Mouse (Mus musculus) hindbrain, embryonic 14.5 days (tissue): ENCODE results near the gene Rsph14. TPM values are rescaled to one million over a fixed set of nuclear protein-coding genes. Genes with fewer than 3 reads are reported as not detected.
"Not testable (repeated sequence)": the region's sequence is repeated elsewhere in the genome, so short reads cannot be mapped to it uniquely, and the experiment has no call there.

Experiments used
- ATAC-seq: fragments of 200-750 bp; cut with Nextera tagmentation; 2 replicates; pipeline ENCODE4 v1.8.0; 2017; ENCODE audit warnings: moderate number of reproducible peaks, mild to moderate bottlenecking, moderate TSS enrichment, moderate library complexity; ENCODE audit not compliant: low FRiP score
- DNase-seq: peaks from one replicate; pipeline ENCODE4 v3.0.0-alpha.2; 2015; ENCODE audit warnings: low spot score
- H3K27ac ChIP-seq: fragments of 300-500 bp; sonication (generic); 2 replicates; pipeline ENCODE4 v1.5.1; 2014; ENCODE audit warnings: mild to moderate bottlenecking, moderate library complexity
- H3K27me3 ChIP-seq: fragments of 300-500 bp; sonication (generic); 2 replicates; pipeline ENCODE4 v1.6.1; 2014; ENCODE audit warnings: mild to moderate bottlenecking, low read length, mixed read lengths; ENCODE audit not compliant: control insufficient read depth, insufficient read depth
- H3K36me3 ChIP-seq: fragments of 300-500 bp; sonication (generic); replicated peaks from 2 replicates; pipeline ENCODE4 v1.6.1; 2014; ENCODE audit not compliant: control insufficient read depth, insufficient read depth
- H3K4me1 ChIP-seq: fragments of 300-500 bp; sonication (generic); replicated peaks from 2 replicates; pipeline ENCODE4 v1.6.1; 2014; ENCODE audit warnings: antibody characterized with exemption, low read length, mixed read lengths; ENCODE audit not compliant: control insufficient read depth, insufficient read depth
- H3K4me2 ChIP-seq: fragments of 300-500 bp; sonication (generic); replicated peaks from 2 replicates; pipeline ENCODE4 v1.6.1; 2014; ENCODE audit warnings: mild to moderate bottlenecking, moderate library complexity
- H3K4me3 ChIP-seq: fragments of 300-500 bp; sonication (generic); replicated peaks from 2 replicates; pipeline ENCODE4 v1.5.1; 2014; ENCODE audit warnings: mild to moderate bottlenecking, low read length
- H3K9ac ChIP-seq: fragments of 300-500 bp; sonication (generic); 2 replicates; pipeline ENCODE4 v1.6.1; 2014
- H3K9me3 ChIP-seq: fragments of 300-500 bp; sonication (generic); 2 replicates; pipeline ENCODE4 v1.6.1; 2016; ENCODE audit warnings: low read length; ENCODE audit not compliant: control insufficient read depth
- WGBS: fragments of 180-500 bp; shearing (Covaris S2); extraction: QIAGEN DNeasy Blood & Tissue Kit; methylation state at CpG from one replicate; pipeline ENCODE4 v1.1.7; 2014; 5-methylcytosine and 5-hydroxymethylcytosine counted together
- polyA plus RNA-seq: library from polyadenylated mRNA; unstranded; fragments of >200 nt; fragmentation: Nextera tagmentation; extraction: Ambion mirVana; gene quantifications from 2 replicates; pipeline ENCODE4 v1.2.1, GENCODE M21; 2014

The Rsph14 gene
- polyA plus RNA-seq, 1 experiment from 2014 or later: 0.50 TPM

DNA sequence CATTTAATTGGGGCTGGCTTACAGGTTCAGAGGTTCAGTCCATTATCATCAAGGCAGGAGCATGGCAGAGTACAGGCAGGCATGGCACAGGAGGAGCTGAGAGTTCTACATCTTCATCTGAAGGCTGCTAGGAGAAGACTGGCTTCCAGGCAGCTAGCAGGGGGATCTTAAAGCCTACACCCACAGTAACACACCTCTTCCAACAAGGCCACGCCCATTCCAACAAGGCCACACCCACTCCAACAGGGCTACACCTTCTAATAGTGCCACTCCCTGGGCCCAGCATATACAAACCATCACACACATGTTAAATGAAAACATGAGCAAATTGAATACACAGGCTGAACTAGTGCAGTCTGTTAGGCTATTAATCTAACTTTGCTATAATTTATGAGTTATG lies 9.7 kb upstream of the Rsph14 start:
- H3K4me2 ChIP-seq, H3K9me3 ChIP-seq, ATAC-seq, H3K36me3 ChIP-seq, DNase-seq, H3K4me3 ChIP-seq, H3K9ac ChIP-seq, H3K27me3 ChIP-seq, H3K27ac ChIP-seq: not testable (repeated sequence)
- H3K4me1 ChIP-seq: peaks cover 16% of the 10 kb centered on the region; the same call in 1 of the 2 replicates
- 17% methylated on average over 1 of the region's 1 CpGs for WGBS

DNA sequence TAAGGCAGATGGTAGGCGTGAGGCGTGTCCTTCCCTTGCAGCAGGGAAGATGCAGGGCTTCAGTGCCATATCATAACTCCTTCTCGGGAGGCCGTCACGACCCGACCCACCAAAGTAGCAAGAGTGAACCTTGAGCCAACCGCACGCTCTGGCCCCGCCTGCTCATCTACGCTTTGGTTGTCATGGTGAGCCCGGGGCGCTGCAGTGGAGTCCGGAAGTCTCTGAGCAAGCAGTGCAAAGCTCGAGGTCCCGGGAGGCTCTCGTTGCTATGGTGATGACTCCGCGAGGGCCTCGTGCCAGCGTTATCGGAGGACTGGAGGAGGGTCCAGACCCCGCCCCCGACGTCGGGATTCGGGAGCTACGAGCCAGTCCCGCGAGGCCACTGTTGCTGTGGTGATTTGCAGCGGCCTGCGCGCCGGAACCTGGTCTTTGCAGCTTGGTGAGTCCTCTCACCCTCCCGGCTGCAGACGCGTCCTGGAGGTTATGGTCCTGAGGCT lies 4.5 kb upstream of the Rsph14 start, which contains the start of gene Rab36:
TSS of gene Rab36 (plus strand) at position 176 of the 497 bp plus-strand sequence.
- peak within 1 kb of the TSS; percentile 83 for H3K27ac ChIP-seq
- peak; percentile 95 for ATAC-seq
- DNase-seq: peak; percentile 97
- H3K4me1 ChIP-seq: peaks cover 33% of the 10 kb centered on the region
- H3K4me2 ChIP-seq: peak within 1 kb of the TSS; percentile 59
- WGBS: under 1% methylated on average over 36 of the region's 36 CpGs
- H3K36me3 ChIP-seq: no peaks in the 10 kb centered on the region
- H3K4me3 ChIP-seq: peak within 1 kb of the TSS; percentile 32
- no peaks in the 10 kb centered on the region for H3K9me3 ChIP-seq
- no peaks in the 10 kb centered on the region for H3K27me3 ChIP-seq
- peak within 1 kb of the TSS; percentile 59 for H3K9ac ChIP-seq

DNA sequence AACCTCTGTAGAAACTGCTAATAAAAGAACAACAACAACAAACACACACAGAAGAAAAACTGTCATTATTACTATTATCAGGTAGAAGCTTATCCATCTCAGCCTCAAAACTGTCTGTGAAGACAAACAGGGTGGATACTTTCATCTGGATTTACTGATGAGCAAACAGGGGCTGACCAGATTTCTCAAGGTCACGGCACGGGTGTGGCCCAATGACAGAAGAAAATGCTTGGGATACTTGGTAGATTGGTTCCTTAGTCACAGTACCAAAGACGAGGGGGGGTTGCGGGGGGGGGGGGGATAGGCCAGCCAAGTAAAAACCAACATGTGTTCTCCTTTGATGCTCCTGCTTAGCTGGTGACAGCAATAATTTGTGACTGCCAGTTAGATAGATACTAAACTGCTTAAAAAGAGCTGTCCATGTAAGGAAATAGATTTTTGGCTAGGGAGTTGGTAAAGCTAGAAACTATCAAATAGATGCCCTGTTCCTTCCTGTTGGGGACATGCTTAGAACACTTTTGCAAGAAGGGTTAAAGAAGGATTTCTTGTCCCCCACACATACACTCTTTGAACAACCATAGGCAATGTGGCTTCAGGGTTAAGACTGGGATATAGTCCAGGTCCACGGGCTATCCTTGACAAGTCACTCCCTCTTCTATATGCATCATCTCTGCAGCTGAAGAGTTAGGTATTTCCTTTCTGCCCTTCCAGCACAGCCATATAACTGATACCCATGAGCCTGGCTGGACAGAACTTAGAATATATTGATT lies 856 bp downstream of the Rsph14 start:
- peaks cover 18% of the 10 kb centered on the region for H3K4me1 ChIP-seq
- no peak overlapping the region for H3K9ac ChIP-seq
- H3K4me3 ChIP-seq: no peak overlapping the region
- H3K9me3 ChIP-seq: no peaks in the 10 kb centered on the region
- DNase-seq: no peak
- ATAC-seq: no peak
- WGBS: 79% methylated on average over 5 of the region's 5 CpGs
- no peaks in the 10 kb centered on the region for H3K36me3 ChIP-seq
- peak overlapping the region; percentile 48; the same call in 1 of the 2 replicates for H3K27ac ChIP-seq
- no peaks in the 10 kb centered on the region for H3K27me3 ChIP-seq
- no peak overlapping the region for H3K4me2 ChIP-seq

DNA sequence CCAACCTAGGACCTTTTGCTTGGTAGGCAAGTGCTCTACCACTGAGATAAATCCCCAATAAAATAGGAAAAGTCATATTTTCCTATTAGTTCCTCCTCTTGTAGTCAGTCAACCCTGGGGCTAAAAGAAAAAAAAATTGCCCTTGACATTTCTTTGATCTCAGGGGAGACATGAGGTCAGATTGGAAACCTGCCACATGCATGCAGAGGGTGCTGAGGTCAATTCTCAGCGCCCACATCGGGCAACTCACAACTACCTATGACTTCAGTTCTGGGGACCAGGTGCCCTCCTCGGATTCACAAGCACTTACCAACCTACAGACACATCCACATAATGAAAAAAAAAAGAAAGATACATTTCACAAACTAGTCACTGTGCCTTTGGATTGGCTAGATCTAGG lies 2.2 kb downstream of the Rsph14 start:
- H3K36me3 ChIP-seq: no peaks in the 10 kb centered on the region
- no peak overlapping the region for H3K27ac ChIP-seq
- H3K9me3 ChIP-seq: no peaks in the 10 kb centered on the region
- DNase-seq (no peak), ATAC-seq (no peak)
- WGBS: 87% methylated on average over 3 of the region's 3 CpGs
- no peak overlapping the region for H3K9ac ChIP-seq
- no peaks in the 10 kb centered on the region for H3K27me3 ChIP-seq
- H3K4me3 ChIP-seq: no peak overlapping the region
- peaks cover 12% of the 10 kb centered on the region for H3K4me1 ChIP-seq
- H3K4me2 ChIP-seq: no peak overlapping the region

DNA sequence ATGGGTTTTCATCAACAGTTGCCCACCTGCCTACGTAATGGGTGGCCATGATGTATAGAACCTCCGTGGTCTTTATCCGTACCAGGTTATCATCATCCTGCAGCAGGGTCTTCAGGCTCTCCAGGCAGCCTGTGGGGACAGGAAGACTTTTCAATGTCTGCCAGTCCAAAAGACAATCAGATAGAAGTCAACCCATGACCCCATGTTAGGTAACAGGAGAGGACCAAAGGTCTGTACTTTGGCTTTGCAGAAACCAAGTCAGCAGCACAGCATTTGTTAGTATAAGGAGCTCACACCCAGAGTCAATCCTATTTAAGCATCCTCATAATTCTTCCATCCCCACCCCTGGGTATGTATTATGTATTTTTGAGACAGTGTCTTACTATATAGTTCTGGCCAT lies 2.7 kb downstream of the Rsph14 start:
- Histone ChIP-seq H3K9me3 (no peaks in the 10 kb centered on the region), H3K4me3 (no peak overlapping the region), H3K27ac (no peak overlapping the region), H3K36me3 (no peaks in the 10 kb centered on the region), H3K4me1 (peaks cover 12% of the 10 kb centered on the region), H3K9ac (no peak overlapping the region), H3K27me3 (no peaks in the 10 kb centered on the region), H3K4me2 (no peak overlapping the region)
- 92% methylated on average over 3 of the region's 3 CpGs for WGBS
- ATAC-seq (no peak), DNase-seq (no peak)

DNA sequence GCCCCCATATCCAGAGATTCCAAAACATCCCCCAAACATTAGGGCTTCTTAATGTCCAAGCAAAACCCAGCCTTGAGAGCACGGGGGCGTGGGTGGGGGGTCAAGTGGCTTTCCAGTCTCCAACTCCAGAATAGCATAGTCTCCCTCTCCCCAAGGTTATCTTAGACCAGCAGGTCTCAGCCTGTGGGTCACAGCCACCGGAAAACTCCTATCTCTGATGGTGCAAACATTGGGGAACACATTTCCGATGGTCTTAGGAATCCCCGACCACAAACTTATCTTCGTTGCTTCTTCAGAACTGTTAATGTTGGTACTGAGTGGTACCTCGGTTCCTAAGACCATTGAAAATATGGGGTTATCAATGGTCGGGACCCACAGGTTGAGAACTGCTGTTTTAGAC lies 3.6 kb downstream of the Rsph14 start:
- Histone ChIP-seq H3K36me3 (no peaks in the 10 kb centered on the region), H3K9me3 (no peaks in the 10 kb centered on the region), H3K27me3 (no peaks in the 10 kb centered on the region), H3K4me3 (no peak overlapping the region), H3K9ac (no peak overlapping the region), H3K27ac (no peak overlapping the region), H3K4me1 (peaks cover 12% of the 10 kb centered on the region), H3K4me2 (no peak overlapping the region)
- 92% methylated on average over 8 of the region's 8 CpGs for WGBS
- DNase-seq: no peak
- ATAC-seq: no peak

DNA sequence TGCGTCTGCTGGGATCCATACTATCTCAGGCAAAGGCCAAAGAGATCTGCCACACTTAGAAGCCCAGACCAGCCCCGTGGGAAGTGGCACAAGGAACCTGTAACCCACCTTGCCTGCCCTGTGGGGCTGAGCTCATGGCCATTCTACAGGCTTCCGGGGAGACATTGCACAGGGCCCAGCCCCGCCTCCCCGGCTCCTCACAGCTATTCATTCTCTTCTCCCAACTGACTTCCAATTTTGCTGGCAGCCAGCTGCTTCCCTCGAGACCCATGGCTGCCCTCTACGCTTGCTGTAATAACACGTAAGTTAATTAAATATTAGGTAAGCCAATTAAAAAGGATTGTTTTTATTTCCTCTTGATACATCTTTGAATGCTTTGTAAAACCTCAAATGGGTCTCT lies 5.9 kb downstream of the Rsph14 start:
- no peak overlapping the region for H3K9ac ChIP-seq
- H3K4me2 ChIP-seq: no peak overlapping the region
- H3K27ac ChIP-seq: no peak overlapping the region
- ATAC-seq: peak; percentile 26; the same call in 1 of the 2 replicates
- no peaks in the 10 kb centered on the region for H3K36me3 ChIP-seq
- no peaks in the 10 kb centered on the region for H3K27me3 ChIP-seq
- DNase-seq: no peak
- WGBS: 49% methylated on average over 8 of the region's 8 CpGs
- H3K4me3 ChIP-seq: no peak overlapping the region
- no peaks in the 10 kb centered on the region for H3K9me3 ChIP-seq
- H3K4me1 ChIP-seq: no peaks in the 10 kb centered on the region; the same call in 1 of the 2 replicates

DNA sequence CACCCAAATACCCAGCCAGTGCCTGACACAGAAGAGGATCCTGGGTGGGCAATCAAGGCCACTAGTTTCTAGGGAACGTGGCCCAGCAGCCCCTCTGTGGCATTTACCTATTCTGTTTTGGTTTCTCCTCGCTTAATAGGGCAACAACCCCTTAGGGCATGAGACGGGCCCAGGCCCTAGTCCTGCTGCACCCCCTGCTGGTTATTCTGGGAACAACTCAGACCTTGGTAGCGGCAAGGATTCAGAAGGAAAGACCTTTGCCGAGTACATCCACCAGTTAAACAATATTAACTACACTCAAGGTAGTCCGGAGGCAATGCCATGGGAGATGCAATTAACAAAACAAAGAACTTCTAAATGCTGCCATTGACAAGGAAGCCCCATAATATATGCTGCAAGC lies 11.2 kb downstream of the Rsph14 start:
- ATAC-seq (0 out of 2 replicates have a peak, but pooled peaks have one; percentile 43), DNase-seq (peak; percentile 87)
- Histone ChIP-seq H3K27ac (no peak overlapping the region), H3K9ac (no peak overlapping the region), H3K4me1 (no peaks in the 10 kb centered on the region), H3K36me3 (no peaks in the 10 kb centered on the region), H3K27me3 (no peaks in the 10 kb centered on the region), H3K4me3 (no peak overlapping the region), H3K9me3 (no peaks in the 10 kb centered on the region), H3K4me2 (no peak overlapping the region)
- 15% methylated on average over 6 of the region's 6 CpGs for WGBS

DNA sequence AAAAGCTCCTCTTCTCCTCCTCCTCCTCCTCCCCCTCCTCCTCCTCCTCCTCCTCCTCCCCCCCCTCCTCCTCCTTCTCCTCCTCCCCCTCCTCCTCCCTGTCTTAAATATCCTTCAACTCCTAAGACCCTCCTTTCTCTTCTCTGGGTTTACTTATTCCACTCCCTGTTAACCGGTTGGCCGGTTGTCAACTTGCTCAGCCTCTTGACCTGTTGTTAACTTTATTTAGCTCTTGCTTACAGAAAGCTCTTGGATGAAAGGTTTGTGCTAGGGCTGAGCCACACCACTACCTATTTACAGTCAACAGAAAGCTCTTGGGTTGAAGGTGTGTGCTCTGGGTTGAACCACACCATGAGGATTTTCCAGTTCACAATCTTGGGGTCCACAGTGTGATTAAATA lies 12.1 kb downstream of the Rsph14 start:
- no peaks in the 10 kb centered on the region for H3K4me1 ChIP-seq
- DNase-seq (no peak), ATAC-seq (no peak)
- 65% methylated on average over 2 of the region's 2 CpGs for WGBS
- peaks cover 2% of the 10 kb centered on the region for H3K36me3 ChIP-seq
- no peak overlapping the region for H3K9ac ChIP-seq
- no peak overlapping the region for H3K4me2 ChIP-seq
- H3K27me3 ChIP-seq: no peaks in the 10 kb centered on the region
- no peak overlapping the region for H3K4me3 ChIP-seq
- no peak overlapping the region for H3K27ac ChIP-seq
- no peaks in the 10 kb centered on the region for H3K9me3 ChIP-seq
